Mouse (Mus musculus) megakaryocyte, adult 5-6 weeks (primary cell): ENCODE results near the gene Fam124a. TPM values are rescaled to one million over a fixed set of nuclear protein-coding genes. Genes with fewer than 3 reads are reported as not detected.
"Not testable (repeated sequence)": the region's sequence is repeated elsewhere in the genome, so short reads cannot be mapped to it uniquely, and the experiment has no call there.

Source experiments
- ATAC-seq: 2 replicates; pipeline ENCODE4 v1.8.0; 2016; ENCODE audit warnings: mild to moderate bottlenecking, inconsistent platforms; ENCODE audit not compliant: poor library complexity, severe bottlenecking
- total RNA-seq, 2 experiments: library from RNA; stranded (forward) in 1 of 2; stranded (reverse) in 1 of 2; fragments of 153-499, 151-499 nt in 1 of 2; fragments of 221-1000, 200-1000 nt in 1 of 2; gene quantifications; 2 replicates each; pipeline versions ENCODE4 v1.2.3 to v1.2.4; 2015 to 2017

The Fam124a gene
- not detected in 2 replicates for total RNA-seq (2015)
- not detected in 2 replicates for total RNA-seq (2017)

GRCm38 (mm10) chr14:62555309-62555829, at the start of gene Fam124a:
TSS of gene Fam124a (plus strand) at chr14:62555737.
- ATAC-seq = peak; percentile 35

GRCm38 (mm10) chr14:62506261-62506660, 49.3 kb upstream of the Fam124a start:
- ATAC-seq = no peak

GRCm38 (mm10) chr14:62509350-62509749, 46.2 kb upstream of the Fam124a start:
- ATAC-seq = no peak

GRCm38 (mm10) chr14:62512845-62513244, 42.7 kb upstream of the Fam124a start:
- ATAC-seq = no peak

GRCm38 (mm10) chr14:62530951-62531350, 24.6 kb upstream of the Fam124a start:
- no peak for ATAC-seq

DNA sequence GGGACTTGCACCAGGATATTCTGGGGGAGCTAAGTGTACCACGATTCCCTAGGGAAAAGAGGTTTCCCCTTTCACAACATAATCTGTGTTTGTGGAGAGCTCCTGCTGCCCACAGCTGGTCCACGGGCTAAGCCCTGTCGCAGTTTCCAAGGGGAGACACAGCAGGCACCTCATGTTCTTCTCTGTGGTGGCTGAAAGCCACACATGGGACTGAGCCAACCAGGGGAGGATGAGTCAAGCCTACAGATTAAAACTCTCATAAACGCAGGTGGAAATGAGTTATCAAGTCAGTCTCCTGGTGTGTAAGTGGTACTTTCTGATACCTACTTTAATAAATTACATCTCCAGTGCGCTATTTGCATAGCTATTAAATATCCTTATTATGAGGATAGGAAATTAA, 19.4 kb upstream of the Fam124a start:
- ATAC-seq = no peak

- ATAC-seq = no peak
These were observed 18.5 kb upstream of the Fam124a start for GRCm38 (mm10) chr14:62536988-62537387.

GRCm38 (mm10) chr14:62539834-62540233, 15.7 kb upstream of the Fam124a start:
- no peak for ATAC-seq

DNA sequence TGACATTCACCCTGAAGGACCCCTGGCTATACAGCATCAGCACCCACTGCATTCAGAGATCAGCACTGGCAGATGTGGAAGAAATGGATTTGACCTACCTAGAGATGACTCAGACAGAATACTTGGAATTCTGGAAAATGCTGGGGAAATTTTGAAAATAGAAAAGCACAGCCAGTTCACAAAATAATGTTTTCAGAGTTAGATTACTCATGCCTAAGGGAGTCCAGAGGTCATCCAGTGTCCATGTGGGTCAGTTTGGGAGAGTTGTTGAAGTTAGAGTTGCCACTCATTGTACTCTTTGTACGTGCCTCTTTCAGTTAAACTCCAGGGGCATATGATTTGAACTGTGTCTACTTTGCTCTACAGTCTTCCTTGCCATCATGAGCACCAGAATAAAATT, 13.8 kb upstream of the Fam124a start:
- ATAC-seq = no peak

DNA sequence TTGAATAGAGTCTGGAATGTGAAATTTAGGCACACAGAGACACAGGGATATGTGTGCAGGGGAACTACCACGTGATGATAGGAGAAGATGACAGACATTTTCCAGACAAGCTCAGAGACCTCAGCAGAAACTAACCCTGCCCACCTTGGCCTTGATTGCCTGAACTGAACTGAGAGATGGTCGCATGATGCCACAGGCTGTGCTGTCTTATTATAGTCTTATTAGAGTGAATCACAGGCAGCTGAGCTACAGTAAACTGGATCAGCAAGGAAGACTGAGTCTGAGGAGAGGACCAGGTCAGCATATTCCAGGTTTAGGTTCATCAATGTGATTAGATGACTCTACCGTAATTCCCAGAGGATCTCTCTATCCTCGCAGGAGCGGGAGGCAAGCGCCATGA, 9.2 kb upstream of the Fam124a start:
- ATAC-seq = no peak

GRCm38 (mm10) chr14:62546746-62547145, 8.8 kb upstream of the Fam124a start:
- no peak for ATAC-seq

DNA sequence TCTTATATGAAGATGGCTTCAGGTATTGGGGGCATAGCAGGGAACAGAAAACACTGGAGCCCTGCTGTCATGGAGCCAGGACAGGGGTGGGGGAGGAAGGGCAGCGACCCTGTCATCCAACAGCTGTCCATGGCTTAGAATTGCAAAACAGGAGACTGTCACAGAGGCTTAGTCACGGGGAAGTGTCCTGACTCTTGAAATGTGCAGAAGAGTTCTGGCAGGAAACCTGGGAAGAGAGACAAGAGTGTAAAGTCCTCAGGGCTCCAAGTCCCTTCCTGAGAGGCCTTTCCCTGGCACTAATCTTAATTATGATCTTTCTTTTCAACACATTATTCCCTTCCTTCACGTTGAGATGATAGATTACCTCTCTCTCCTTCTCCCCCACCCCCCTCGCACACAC, 5.4 kb upstream of the Fam124a start:
- ATAC-seq = no peak

- ATAC-seq = no peak
These were observed 2.8 kb upstream of the Fam124a start for GRCm38 (mm10) chr14:62552771-62553170.

- ATAC-seq = no peak
These were observed 1.8 kb upstream of the Fam124a start for GRCm38 (mm10) chr14:62553786-62554185.

- ATAC-seq = no peak
These were observed 588 bp downstream of the Fam124a start for GRCm38 (mm10) chr14:62555840-62556810.

GRCm38 (mm10) chr14:62557111-62557510, 1.6 kb downstream of the Fam124a start:
- no peak for ATAC-seq

GRCm38 (mm10) chr14:62561875-62562748, 6.6 kb downstream of the Fam124a start:
- no peak for ATAC-seq

GRCm38 (mm10) chr14:62563679-62564078, 8.1 kb downstream of the Fam124a start:
- ATAC-seq = no peak

- ATAC-seq = not testable (repeated sequence)
These were observed 11.3 kb downstream of the Fam124a start, which contains the start of gene Gm4131 for GRCm38 (mm10) chr14:62566821-62567220. TSS of gene Gm4131 (minus strand) at chr14:62566921.

- ATAC-seq = no peak
These were observed 13.9 kb downstream of the Fam124a start for GRCm38 (mm10) chr14:62569463-62569862.

GRCm38 (mm10) chr14:62570299-62570698, 14.8 kb downstream of the Fam124a start:
- no peak for ATAC-seq
